Mouse (Mus musculus) embryo, embryonic 10 days (tissue): ENCODE results near the gene Trim17.
A peak's percentile ranks its signal among the peaks of the same experiment; 100 is the strongest.

ENCODE experiments used
- DNase-seq: peaks from one replicate; pipeline ENCODE4 v3.0.0-alpha.2; 2015; ENCODE audit warnings: low spot score

Trim17 gene

GRCm38 (mm10) chr11:58954420-58955142 lies at the start of gene Trim17, which contains the start of gene Hist3h2a:
Gene Trim17, plus strand, starts transcription at chr11:58954685.
Gene Hist3h2a, plus strand, starts transcription at chr11:58954685.
- peak; percentile 98 for DNase-seq

- DNase-seq, result peak; percentile 43
These were observed 49.6 kb upstream of the Trim17 start for GRCm38 (mm10) chr11:58904838-58905237.

- no peak for DNase-seq
These were observed 40.7 kb upstream of the Trim17 start for GRCm38 (mm10) chr11:58913776-58914175.

- peak; percentile 54 for DNase-seq
These were observed 39.9 kb upstream of the Trim17 start for GRCm38 (mm10) chr11:58914461-58915028.

- DNase-seq, result peak; percentile 65
These were observed 37.4 kb upstream of the Trim17 start for GRCm38 (mm10) chr11:58916879-58917744.

- DNase-seq, result no peak
These were observed 36.6 kb upstream of the Trim17 start, which contains the start of gene Btnl10 for GRCm38 (mm10) chr11:58917745-58918366. Gene Btnl10, plus strand, starts transcription at chr11:58917908.

- DNase-seq, result no peak
These were observed 35.7 kb upstream of the Trim17 start for GRCm38 (mm10) chr11:58918759-58919158.

GRCm38 (mm10) chr11:58922420-58922819 lies 32.1 kb upstream of the Trim17 start:
- no peak for DNase-seq

- DNase-seq, result no peak
These were observed 27.8 kb upstream of the Trim17 start for GRCm38 (mm10) chr11:58926651-58927050.

GRCm38 (mm10) chr11:58927053-58927452 lies 27.4 kb upstream of the Trim17 start:
- DNase-seq, result no peak

GRCm38 (mm10) chr11:58927790-58928651 lies 26.5 kb upstream of the Trim17 start:
- DNase-seq, result peak; percentile 84

GRCm38 (mm10) chr11:58929055-58929454 lies 25.4 kb upstream of the Trim17 start:
- no peak for DNase-seq

GRCm38 (mm10) chr11:58929641-58930040 lies 24.8 kb upstream of the Trim17 start:
- DNase-seq, result no peak

GRCm38 (mm10) chr11:58930254-58930653 lies 24.2 kb upstream of the Trim17 start:
- no peak for DNase-seq

GRCm38 (mm10) chr11:58931576-58931975 lies 22.9 kb upstream of the Trim17 start:
- DNase-seq, result no peak

- peak; percentile 72 for DNase-seq
These were observed 16.6 kb upstream of the Trim17 start for GRCm38 (mm10) chr11:58937909-58938308.

GRCm38 (mm10) chr11:58938322-58939087 lies 16.0 kb upstream of the Trim17 start, which contains the start of gene Rnf187:
Gene Rnf187, minus strand, starts transcription at chr11:58938916.
- peak; percentile 97 for DNase-seq

GRCm38 (mm10) chr11:58939088-58939439 lies 15.4 kb upstream of the Trim17 start:
- no peak for DNase-seq

GRCm38 (mm10) chr11:58944136-58944535 lies 10.3 kb upstream of the Trim17 start:
- no peak for DNase-seq

GRCm38 (mm10) chr11:58947306-58947705 lies 7.2 kb upstream of the Trim17 start:
- DNase-seq, result no peak
